Mouse (Mus musculus) MN1 (cell line): ENCODE measurements around the gene Liph.
A peak's percentile ranks its signal among the peaks of the same experiment; 100 is the strongest.
"Not testable (repeated sequence)": the region's sequence is repeated elsewhere in the genome, so short reads cannot be mapped to it uniquely, and the experiment has no call there.

ENCODE experiments used
- DNase-seq: peaks from one replicate; pipeline ENCODE4 v3.0.0-alpha.2; 2016; ENCODE audit warnings: low spot score

Liph gene

GRCm38 (mm10) chr16:21995304-21995703 lies at the start of gene Liph:
Liph (minus strand) TSS chr16:21995663.
- no peak for DNase-seq

GRCm38 (mm10) chr16:22043830-22044229 lies 48.4 kb upstream of the Liph start:
- no peak for DNase-seq

GRCm38 (mm10) chr16:22039978-22040377 lies 44.5 kb upstream of the Liph start:
- no peak for DNase-seq

GRCm38 (mm10) chr16:22038554-22038953 lies 43.1 kb upstream of the Liph start:
- no peak for DNase-seq

GRCm38 (mm10) chr16:22027474-22027873 lies 32.0 kb upstream of the Liph start:
- DNase-seq = no peak

GRCm38 (mm10) chr16:22022122-22022521 lies 26.7 kb upstream of the Liph start:
- no peak for DNase-seq

GRCm38 (mm10) chr16:22015569-22015968 lies 20.1 kb upstream of the Liph start:
- DNase-seq = no peak

- DNase-seq = peak; percentile 29
These were observed 14.1 kb upstream of the Liph start for GRCm38 (mm10) chr16:22009596-22009995.

- DNase-seq = peak; percentile 99
These were observed 13.7 kb upstream of the Liph start, which contains the start of gene Senp2 for GRCm38 (mm10) chr16:22009099-22009584. Senp2 (plus strand) TSS chr16:22009484.

- no peak for DNase-seq
These were observed 6.1 kb upstream of the Liph start for GRCm38 (mm10) chr16:22001606-22002005.

- no peak for DNase-seq
These were observed 5.7 kb upstream of the Liph start for GRCm38 (mm10) chr16:22001172-22001571.

- no peak for DNase-seq
These were observed 4.7 kb upstream of the Liph start for GRCm38 (mm10) chr16:21999941-22000690.

- DNase-seq = no peak
These were observed 2.6 kb upstream of the Liph start for GRCm38 (mm10) chr16:21998061-21998460.

- DNase-seq = no peak
These were observed 1.6 kb upstream of the Liph start for GRCm38 (mm10) chr16:21996881-21997641.

GRCm38 (mm10) chr16:21996402-21996801 lies 939 bp upstream of the Liph start:
- DNase-seq = no peak

GRCm38 (mm10) chr16:21991774-21992173 lies 3.7 kb downstream of the Liph start:
- no peak for DNase-seq

GRCm38 (mm10) chr16:21990893-21991292 lies 4.6 kb downstream of the Liph start:
- not testable (repeated sequence) for DNase-seq

GRCm38 (mm10) chr16:21987956-21988355 lies 7.5 kb downstream of the Liph start:
- no peak for DNase-seq

- no peak for DNase-seq
These were observed 9.3 kb downstream of the Liph start for GRCm38 (mm10) chr16:21986191-21986590.

- no peak for DNase-seq
These were observed 11.4 kb downstream of the Liph start for GRCm38 (mm10) chr16:21984091-21984490.

GRCm38 (mm10) chr16:21983581-21983980 lies 11.9 kb downstream of the Liph start:
- DNase-seq = no peak

- DNase-seq = no peak
These were observed 12.3 kb downstream of the Liph start for GRCm38 (mm10) chr16:21983146-21983545.

GRCm38 (mm10) chr16:21977347-21977746 lies 18.1 kb downstream of the Liph start:
- no peak for DNase-seq
